Mouse (Mus musculus): ENCODE measurements around the gene Gbp9.
"Not testable (repeated sequence)": the region's sequence is repeated elsewhere in the genome, so short reads cannot be mapped to it uniquely, and the experiment has no call there.

DNA sequence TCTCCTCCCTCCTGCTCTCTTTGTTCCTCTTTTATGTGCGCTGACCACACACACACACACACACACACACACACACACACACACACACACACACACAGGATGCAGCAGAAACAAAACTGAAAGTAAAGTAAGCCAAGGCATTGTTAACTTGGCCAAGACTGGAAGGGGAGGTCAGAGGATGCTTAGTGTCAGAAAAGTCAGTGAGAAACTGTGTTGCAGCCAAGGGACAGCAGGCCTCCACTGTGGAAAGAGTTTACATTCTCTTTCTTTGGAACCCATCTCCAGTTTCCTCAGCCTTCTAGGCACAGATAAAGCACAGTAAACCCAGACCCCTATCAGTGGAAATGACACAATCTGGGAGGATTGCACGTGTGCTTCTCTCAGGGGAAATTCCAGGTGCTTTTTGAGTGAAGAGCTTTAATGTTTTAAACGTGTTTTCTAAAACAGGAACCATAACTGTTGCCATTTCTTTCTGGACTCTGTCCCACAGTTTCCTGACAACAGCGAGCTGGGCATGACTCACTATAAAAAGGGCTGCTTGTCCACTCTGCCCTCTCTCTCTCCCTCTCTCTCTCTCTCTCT is 29.0 kb downstream of the Gbp9 start:
- not testable (repeated sequence) for TF ChIP-seq CTCF (conservative IDR thresholded peaks at IDR 0.05; ENCODE audit: low read length); NANOG (IDR thresholded peaks at IDR 0.05; ENCODE audit: borderline replicate concordance, low read length)
